Mouse (Mus musculus): Measurements from ENCODE around the gene Pbld1. TPM values are rescaled to one million over a fixed set of nuclear protein-coding genes. Genes with fewer than 3 reads are reported as not detected.

The Pbld1 gene
- polyA plus RNA-seq, 1 experiment from 2014 or later = 1.1 TPM

DNA sequence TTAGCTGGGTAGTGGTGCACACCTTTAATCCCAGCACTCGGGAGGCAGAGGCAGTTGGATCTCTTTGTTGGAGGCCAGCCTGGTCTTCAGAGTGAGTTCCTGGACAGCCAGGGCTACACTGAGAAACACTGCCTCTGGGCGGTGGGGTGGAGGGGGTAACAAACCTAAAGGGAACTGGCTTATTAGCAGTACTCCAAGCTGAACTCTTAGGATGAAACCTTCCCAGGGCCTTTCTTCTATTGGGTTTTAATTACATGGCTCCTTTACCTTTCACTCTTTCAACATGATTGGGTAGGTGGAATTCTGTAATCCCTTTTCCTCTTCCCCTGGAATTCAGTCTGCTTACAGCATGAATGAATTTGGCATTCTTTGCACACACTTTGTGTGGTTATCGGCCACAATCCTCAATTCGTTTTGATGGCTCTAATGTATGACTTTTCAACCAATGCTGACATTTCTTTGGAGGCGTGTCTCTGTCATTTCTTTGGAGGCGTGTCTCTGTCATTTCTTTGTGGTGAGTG is 34.4 kb upstream of the Pbld1 start:
- no peak for ATAC-seq (ENCODE audit: low FRiP score)
- peak overlapping the region; percentile 69 for H3K4me2 ChIP-seq
- H3K4me1 ChIP-seq = peaks cover 50% of the 10 kb centered on the region
- WGBS = 7% methylated on average over 6 of the region's 6 CpGs
- H3K4me3 ChIP-seq (replicated peaks) = peak overlapping the region; percentile 90
- H3K27ac ChIP-seq = peak overlapping the region; percentile 100
- H3K9me3 ChIP-seq = no peaks in the 10 kb centered on the region
- 0 out of 2 replicates have a peak overlapping the region, but pooled peaks have one; percentile 9 for H3K9ac ChIP-seq
- H3K27me3 ChIP-seq = no peaks in the 10 kb centered on the region
- H3K36me3 ChIP-seq (replicated peaks) = no peaks in the 10 kb centered on the region

DNA sequence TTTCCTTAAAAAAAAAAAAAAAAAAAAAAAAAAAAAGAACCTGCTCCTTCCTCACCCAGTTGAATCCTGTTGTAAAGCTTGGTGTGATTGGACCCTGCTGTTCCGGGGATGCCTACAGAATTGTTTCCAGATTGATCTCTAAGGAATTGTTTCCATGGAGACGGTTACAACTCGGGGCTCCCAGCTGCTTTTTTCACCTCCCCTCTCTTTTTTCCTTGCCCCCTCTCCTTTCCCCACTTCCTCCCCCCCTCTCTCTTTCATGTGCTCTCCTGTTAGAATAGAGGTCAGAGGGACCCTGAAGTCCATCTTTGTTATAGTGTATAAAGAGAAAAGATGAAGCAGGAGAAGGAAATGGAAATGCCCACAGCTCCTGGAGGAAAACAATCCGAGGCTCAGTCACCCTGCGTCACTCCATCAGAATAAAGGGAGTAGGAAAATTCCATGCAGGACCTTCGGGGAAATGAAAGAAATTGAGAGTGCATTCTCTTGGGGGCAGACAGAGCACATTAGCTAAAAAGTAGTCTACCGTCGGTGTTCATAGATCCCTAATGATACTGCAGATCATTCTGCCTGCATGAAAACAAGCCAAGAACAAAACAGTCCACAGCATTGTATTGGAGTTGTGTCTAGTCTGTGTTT is 33.7 kb upstream of the Pbld1 start:
- Histone ChIP-seq H3K4me1 (peaks cover 42% of the 10 kb centered on the region), H3K4me3 (replicated peaks) (peak overlapping the region; percentile 10; the same call in 1 of the 2 replicates)
- peak; percentile 12; the same call in 1 of the 2 replicates for ATAC-seq (ENCODE audit: low FRiP score)

DNA sequence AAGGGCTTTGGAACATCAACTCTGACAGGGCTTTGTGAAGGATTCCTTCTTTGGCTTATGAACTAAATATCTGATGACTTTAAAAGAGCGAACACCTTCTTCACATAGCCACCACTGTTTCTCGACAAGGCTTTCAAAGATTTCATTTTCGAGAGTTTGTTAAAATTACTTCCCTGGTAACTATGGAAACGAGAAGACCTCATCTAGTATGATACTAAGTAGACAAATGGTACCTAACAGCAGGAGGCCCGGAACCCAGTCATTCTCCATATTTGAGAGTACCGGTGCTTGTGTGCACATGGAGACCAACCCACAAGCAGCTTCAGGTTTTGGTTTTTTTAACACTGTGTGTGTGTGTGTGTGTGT is 33.2 kb upstream of the Pbld1 start:
- WGBS = 25% methylated on average over 6 of the region's 6 CpGs
- H3K27me3 ChIP-seq = no peaks in the 10 kb centered on the region
- H3K9ac ChIP-seq = peak overlapping the region; percentile 38

More for the DNA sequence above, 33.7 kb upstream of the Pbld1 start:
- H3K9me3 ChIP-seq = no peaks in the 10 kb centered on the region
- peak overlapping the region; percentile 44 for H3K4me2 ChIP-seq
- no peaks in the 10 kb centered on the region for H3K36me3 ChIP-seq (replicated peaks)
- H3K9ac ChIP-seq = peak overlapping the region; percentile 38
- no peaks in the 10 kb centered on the region for H3K27me3 ChIP-seq
- 6% methylated on average over 8 of the region's 8 CpGs for WGBS
- H3K27ac ChIP-seq = peak overlapping the region; percentile 100

DNA sequence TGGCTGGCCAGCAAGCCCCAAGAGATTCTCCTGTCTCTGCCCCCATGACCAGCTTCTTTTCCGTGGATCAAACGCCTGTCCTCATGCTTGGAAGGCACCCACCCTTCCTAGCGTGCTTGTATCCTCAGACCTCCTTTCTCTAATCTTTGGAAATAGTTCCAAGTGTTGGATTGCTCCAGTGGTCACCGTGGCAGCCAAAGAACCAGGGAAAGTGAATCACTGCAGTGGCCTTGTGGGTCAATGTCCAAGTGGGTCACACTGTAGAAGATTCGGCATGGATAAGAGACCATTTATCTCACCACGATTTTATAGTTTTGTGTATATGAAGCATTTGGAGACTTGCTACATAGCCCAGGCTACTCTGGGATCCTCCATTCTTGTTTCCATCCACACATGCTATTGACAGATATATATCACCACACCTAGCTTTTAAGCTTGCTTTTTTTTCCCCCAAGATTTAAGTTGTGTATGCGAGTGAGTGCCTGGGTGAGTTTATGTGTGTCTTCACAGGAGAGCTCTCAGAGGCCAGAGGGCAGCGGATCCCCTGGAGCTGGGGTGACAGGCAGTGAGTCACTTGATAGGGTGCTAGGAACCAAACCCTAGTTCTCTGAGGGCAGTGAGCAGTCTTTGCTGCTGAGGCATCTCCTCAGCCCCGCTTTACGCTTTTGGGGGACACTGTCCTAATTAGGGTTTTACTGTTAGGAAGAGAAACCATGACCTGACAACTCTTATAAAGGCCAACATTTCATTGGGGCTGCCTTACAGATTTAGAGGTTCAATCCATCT is 32.4 kb upstream of the Pbld1 start:
- no peaks in the 10 kb centered on the region for H3K27me3 ChIP-seq
- no peaks in the 10 kb centered on the region for H3K36me3 ChIP-seq (replicated peaks)
- H3K4me1 ChIP-seq = peaks cover 34% of the 10 kb centered on the region
- peak overlapping the region; percentile 44; the same call in 1 of the 2 replicates for H3K4me2 ChIP-seq
- 92% methylated on average over 10 of the region's 10 CpGs for WGBS
- no peak overlapping the region for H3K9ac ChIP-seq
- H3K27ac ChIP-seq = peak overlapping the region; percentile 100
- H3K9me3 ChIP-seq = no peaks in the 10 kb centered on the region
- no peak for ATAC-seq (ENCODE audit: low FRiP score)
- H3K4me3 ChIP-seq (replicated peaks) = no peak overlapping the region

More for the DNA sequence above, 33.2 kb upstream of the Pbld1 start:
- Histone ChIP-seq H3K36me3 (replicated peaks) (no peaks in the 10 kb centered on the region), H3K9me3 (no peaks in the 10 kb centered on the region), H3K4me2 (peak overlapping the region; percentile 44), H3K4me1 (peaks cover 37% of the 10 kb centered on the region), H3K27ac (peak overlapping the region; percentile 100), H3K4me3 (replicated peaks) (peak overlapping the region; percentile 10; the same call in 1 of the 2 replicates)
- no peak for ATAC-seq (ENCODE audit: low FRiP score)

DNA sequence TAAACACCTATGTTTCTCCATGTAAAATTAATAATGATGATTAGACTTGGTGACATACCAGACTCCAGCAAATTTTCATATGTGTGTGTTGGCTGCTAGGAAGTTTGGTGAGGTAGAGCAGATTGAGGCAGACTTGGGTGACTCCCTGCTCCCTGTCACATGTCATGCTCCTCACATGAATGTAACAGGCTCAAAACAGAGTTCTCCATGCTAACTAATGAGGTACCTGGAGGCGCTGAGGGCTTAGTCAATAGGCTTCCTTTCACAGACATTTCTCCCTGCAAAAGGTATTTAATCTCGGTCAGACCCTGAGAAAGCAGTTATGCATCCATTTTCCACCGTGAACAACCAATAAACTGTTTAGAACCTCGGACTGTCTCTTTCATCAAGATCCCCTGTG is 31.6 kb upstream of the Pbld1 start:
- H3K4me1 ChIP-seq = peaks cover 34% of the 10 kb centered on the region
- no peaks in the 10 kb centered on the region for H3K36me3 ChIP-seq (replicated peaks)
- no peak overlapping the region for H3K9ac ChIP-seq
- H3K27me3 ChIP-seq = no peaks in the 10 kb centered on the region
- no peaks in the 10 kb centered on the region for H3K9me3 ChIP-seq
- ATAC-seq (ENCODE audit: low FRiP score) = no peak
- H3K4me2 ChIP-seq = no peak overlapping the region
- 51% methylated on average over 4 of the region's 4 CpGs for WGBS
- peak overlapping the region; percentile 74 for H3K27ac ChIP-seq
- H3K4me3 ChIP-seq (replicated peaks) = no peak overlapping the region

DNA sequence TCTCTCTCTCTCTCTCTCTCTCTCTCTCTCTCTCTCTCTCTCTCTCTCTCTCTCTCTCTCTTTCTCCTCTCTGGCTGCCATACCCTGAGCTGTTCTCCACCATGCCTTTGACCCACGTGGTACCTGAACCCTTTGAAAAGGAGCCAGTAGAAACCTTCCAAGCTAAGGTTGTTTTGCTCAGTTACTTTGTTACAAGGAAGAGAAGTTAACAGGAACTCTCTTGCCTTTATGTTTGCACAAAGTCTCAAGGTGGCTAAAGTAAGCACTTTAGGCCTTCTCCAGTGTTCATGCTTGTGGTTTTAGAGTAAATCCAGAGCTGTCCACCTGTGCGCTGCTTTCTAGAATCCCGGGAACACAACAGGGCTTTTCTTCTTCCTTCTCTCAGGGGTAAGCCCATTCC is 27.7 kb upstream of the Pbld1 start:
- H3K9ac ChIP-seq = no peak overlapping the region
- no peak for ATAC-seq (ENCODE audit: low FRiP score)

DNA sequence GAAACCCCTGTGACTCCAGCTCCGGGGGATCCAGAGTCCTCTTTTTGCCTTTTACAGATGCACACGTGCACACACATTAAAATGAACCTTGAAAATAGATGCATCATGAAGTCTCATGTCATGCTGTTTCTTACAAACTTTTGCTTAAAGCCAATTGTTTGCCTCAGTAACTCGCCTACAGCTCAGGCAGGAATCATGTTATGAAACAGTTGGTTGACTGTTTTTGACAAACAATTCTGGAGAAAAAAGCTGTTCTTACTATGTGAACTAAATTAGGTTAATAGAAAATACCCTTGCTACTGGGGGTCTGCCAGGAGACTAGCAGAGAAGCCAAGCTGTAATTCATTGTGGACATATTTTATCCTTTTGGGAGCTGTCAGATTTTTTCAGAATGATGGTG is 27.0 kb upstream of the Pbld1 start:
- WGBS = 71% methylated on average over 3 of the region's 3 CpGs
- H3K9ac ChIP-seq = no peak overlapping the region
- H3K27ac ChIP-seq = no peak overlapping the region
- peaks cover 8% of the 10 kb centered on the region for H3K4me1 ChIP-seq
- no peak overlapping the region for H3K4me3 ChIP-seq (replicated peaks)
- H3K36me3 ChIP-seq (replicated peaks) = no peaks in the 10 kb centered on the region
- no peak overlapping the region for H3K4me2 ChIP-seq
- no peak for ATAC-seq (ENCODE audit: low FRiP score)
- H3K9me3 ChIP-seq = no peaks in the 10 kb centered on the region
- H3K27me3 ChIP-seq = no peaks in the 10 kb centered on the region

More for the DNA sequence above, 27.7 kb upstream of the Pbld1 start:
- H3K27ac ChIP-seq = no peak overlapping the region
- WGBS = 83% methylated on average over 3 of the region's 3 CpGs
- H3K36me3 ChIP-seq (replicated peaks) = no peaks in the 10 kb centered on the region
- H3K9me3 ChIP-seq = no peaks in the 10 kb centered on the region
- no peak overlapping the region for H3K4me3 ChIP-seq (replicated peaks)
- H3K4me2 ChIP-seq = no peak overlapping the region
- H3K27me3 ChIP-seq = no peaks in the 10 kb centered on the region
- peaks cover 13% of the 10 kb centered on the region for H3K4me1 ChIP-seq

DNA sequence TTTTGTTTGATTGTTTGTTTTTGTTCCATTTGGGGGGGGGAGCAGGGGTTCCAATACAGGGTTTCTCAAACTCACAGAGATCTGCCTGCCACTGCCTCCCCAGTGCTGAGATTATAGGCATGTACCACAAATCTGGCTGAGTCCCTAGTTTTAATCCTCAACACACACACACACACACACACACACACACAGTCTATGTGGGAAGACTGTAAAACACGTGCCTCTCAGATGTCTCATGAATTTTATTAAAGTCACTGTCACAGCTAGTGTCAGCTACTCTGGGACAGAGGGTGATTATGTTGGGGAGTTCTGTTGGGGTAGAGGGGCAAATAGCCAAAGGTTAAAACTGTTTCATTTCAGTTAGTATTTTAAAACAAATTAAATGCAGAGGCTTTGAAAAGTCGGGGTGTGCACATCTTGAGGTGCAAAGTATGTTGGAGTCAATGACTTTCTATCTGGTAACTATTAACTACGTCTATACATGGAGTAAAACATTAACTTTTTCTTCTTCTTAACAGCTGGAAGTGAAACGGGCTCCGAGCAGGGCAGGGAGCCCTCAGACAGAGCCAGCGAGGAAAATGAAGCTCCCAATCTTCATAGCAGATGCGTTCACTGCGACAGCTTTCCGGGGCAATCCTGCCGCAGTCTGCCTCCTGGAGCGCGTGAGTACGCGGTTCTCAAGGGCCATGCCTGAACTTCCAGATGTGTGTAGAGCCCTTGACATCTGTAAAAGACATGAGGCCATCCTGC is 21.2 kb upstream of the Pbld1 start:
- Histone ChIP-seq H3K36me3 (replicated peaks) (no peaks in the 10 kb centered on the region), H3K9ac (no peak overlapping the region), H3K27ac (no peak overlapping the region), H3K9me3 (no peaks in the 10 kb centered on the region), H3K27me3 (no peaks in the 10 kb centered on the region), H3K4me2 (no peak overlapping the region), H3K4me1 (no peaks in the 10 kb centered on the region), H3K4me3 (replicated peaks) (no peak overlapping the region)
- whole genome bisulfite sequencing = 87% methylated on average over 14 of the region's 14 CpGs
- no peak for ATAC-seq (ENCODE audit: low FRiP score)

DNA sequence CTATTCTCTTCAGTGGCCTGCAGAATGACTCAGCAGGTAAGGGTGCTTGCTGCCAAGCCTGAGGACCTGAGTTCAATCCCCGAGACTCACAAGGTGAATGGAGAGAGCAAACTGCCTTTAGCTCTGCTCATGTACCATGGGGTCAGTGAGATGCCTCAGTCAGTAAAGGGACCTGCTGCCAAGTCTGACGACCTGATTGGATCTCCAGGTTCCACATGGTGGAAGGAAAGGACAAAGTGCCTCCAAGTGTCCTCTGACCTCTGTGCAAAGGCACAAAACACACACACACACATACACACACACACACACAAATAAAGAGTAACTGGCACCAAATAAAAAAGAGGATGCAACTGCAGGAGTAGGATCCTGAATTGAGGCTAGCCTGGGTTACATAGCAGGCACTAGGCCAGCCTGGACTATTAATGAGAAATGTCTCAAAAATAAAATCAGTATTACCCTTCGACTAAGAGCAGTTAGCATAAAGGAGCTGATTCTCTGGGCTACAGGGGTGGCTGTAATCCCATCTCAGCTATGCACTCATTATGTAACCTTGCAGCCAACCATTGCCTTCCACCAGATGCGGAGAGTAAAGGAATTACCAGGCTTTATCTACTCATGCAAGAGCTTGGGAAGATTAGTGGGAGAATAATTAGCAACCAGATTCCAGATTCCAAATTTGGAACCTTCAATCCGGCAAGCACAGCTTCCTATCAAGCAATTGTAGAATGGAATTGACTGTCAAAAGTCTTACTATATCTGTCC is 19.9 kb upstream of the Pbld1 start:
- Histone ChIP-seq H3K9me3 (no peaks in the 10 kb centered on the region), H3K9ac (no peak overlapping the region), H3K36me3 (replicated peaks) (no peaks in the 10 kb centered on the region), H3K4me3 (replicated peaks) (no peak overlapping the region), H3K27ac (no peak overlapping the region), H3K4me1 (no peaks in the 10 kb centered on the region), H3K4me2 (no peak overlapping the region), H3K27me3 (no peaks in the 10 kb centered on the region)
- ATAC-seq (ENCODE audit: low FRiP score) = no peak
- WGBS = 65% methylated on average over 5 of the region's 5 CpGs

DNA sequence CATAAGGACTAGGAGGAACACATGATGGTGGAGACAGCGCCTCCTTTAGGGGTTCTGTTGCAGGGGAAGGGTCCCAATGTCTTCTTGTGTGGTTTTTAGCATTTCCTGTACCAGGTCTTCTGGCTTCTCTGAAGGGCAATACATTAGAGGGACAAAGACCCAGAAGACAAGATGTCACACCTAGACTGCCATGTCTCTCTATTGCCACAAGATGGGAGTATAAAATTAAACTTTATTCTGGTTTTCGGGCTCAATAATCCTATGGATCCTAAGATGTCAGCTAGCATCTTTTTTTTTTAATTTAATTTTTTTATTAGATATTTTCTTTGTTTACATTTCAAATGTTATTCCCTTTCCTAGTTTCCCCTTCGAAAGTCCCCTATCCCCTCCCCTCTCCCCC is 16.8 kb upstream of the Pbld1 start:
- no peak for ATAC-seq (ENCODE audit: low FRiP score)
- Histone ChIP-seq H3K36me3 (replicated peaks) (no peaks in the 10 kb centered on the region), H3K4me3 (replicated peaks) (no peak overlapping the region), H3K9me3 (no peaks in the 10 kb centered on the region), H3K9ac (no peak overlapping the region), H3K4me1 (no peaks in the 10 kb centered on the region), H3K27me3 (no peaks in the 10 kb centered on the region), H3K4me2 (no peak overlapping the region), H3K27ac (no peak overlapping the region)
- 76% methylated on average over 3 of the region's 3 CpGs for WGBS

DNA sequence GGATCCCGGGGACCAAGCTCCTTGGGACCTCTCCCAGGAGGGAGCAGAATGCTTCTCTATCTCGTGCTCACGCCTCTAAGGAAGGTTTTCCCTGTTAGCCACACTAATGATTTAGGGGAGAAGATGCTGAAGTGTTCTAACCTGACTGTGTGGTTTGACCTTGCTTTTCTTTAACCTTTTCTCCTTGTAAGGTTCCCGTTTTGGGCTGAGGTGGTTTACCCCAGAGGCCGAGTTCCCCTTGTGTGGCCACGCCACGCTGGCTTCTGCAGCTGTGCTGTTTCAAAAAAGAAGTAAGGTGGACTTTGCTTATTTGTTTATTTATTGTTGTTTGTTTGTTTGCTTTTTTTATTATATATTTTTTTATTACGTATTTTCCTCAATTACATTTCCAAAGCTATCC is 12.2 kb upstream of the Pbld1 start:
- Histone ChIP-seq H3K36me3 (replicated peaks) (no peaks in the 10 kb centered on the region), H3K4me2 (no peak overlapping the region), H3K4me3 (replicated peaks) (no peak overlapping the region), H3K4me1 (no peaks in the 10 kb centered on the region), H3K27me3 (no peaks in the 10 kb centered on the region), H3K27ac (no peak overlapping the region), H3K9me3 (no peaks in the 10 kb centered on the region), H3K9ac (no peak overlapping the region)
- 95% methylated on average over 8 of the region's 8 CpGs for WGBS
- no peak for ATAC-seq (ENCODE audit: low FRiP score)
